13 mouse cellular contexts compared by ENCODE assay signal in genomic region chr11:88392715-88393114, GRCm38 (mm10).
DNase-seq lines count a peak whose midpoint lies in the region; ATAC-seq lines count a peak whose summit lies in the region.
"Had no signal": no experiment of that assay in that cellular context is flagged by ENCODE, and none has a peak within 500 bp of the region (broad histone marks: within the 10 kb centered on the region; RNA-seq: fewer than 3 reads in every experiment).

No protein-coding gene starts in this region.

- no peak for DNase-seq in hindbrain, embryonic 11.5 days (ENCODE audit: low spot score)
- peak; percentile 58 to 62 for DNase-seq in right cerebral cortex, postnatal 10 days (ENCODE audit: low spot score in 2 of 2)
- DNase-seq in right cerebral cortex, postnatal 36 days (ENCODE audit: low spot score in 2 of 2): no peak
- peak; percentile 57 for DNase-seq in lung, postnatal 10 days
- DNase-seq in urinary bladder, postnatal 36 days (ENCODE audit: low spot score in 2 of 2): no peak
- DNase-seq in c-Kit-positive CD71-positive TER-119-positive erythroid progenitor cells, embryonic 14.5 days (ENCODE audit: low spot score): no peak
- DNase-seq: cerebellum, postnatal 25 days; gastrocnemius, postnatal 14 days; heart, postnatal 4 days; thymus, postnatal 14 days had no signal

- H3K4me3 ChIP-seq in hindbrain, embryonic 13.5 days: no peak overlapping the region
- no peak overlapping the region for H3K4me3 ChIP-seq in hindbrain, embryonic 11.5 days (ENCODE audit: low read depth, low read length)
- H3K4me3 ChIP-seq: kidney, embryonic 15.5 days had no signal

- peak overlapping the region; percentile 58 for H3K27ac ChIP-seq in hindbrain, embryonic 13.5 days
- no peak overlapping the region for H3K27ac ChIP-seq in hindbrain, embryonic 11.5 days (ENCODE audit: low read depth, low read length)
- H3K27ac ChIP-seq: kidney, embryonic 15.5 days had no signal

- H3K4me2 ChIP-seq in hindbrain, embryonic 13.5 days: no peak overlapping the region
- no peak overlapping the region for H3K4me2 ChIP-seq in hindbrain, embryonic 11.5 days (replicated peaks; ENCODE audit: low read depth, low read length)
- H3K4me2 ChIP-seq: kidney, embryonic 15.5 days had no signal

- peaks cover 6% of the 10 kb centered on the region for H3K36me3 ChIP-seq in hindbrain, embryonic 13.5 days
- H3K36me3 ChIP-seq in hindbrain, embryonic 11.5 days (ENCODE audit: control insufficient read depth, insufficient read depth, low read length): 0 out of 2 replicates have a peak, but pooled peaks cover 3% of the 10 kb centered on the region

- H3K27me3 ChIP-seq in hindbrain, embryonic 13.5 days: no peaks in the 10 kb centered on the region
- H3K27me3 ChIP-seq in hindbrain, embryonic 11.5 days (ENCODE audit: control insufficient read depth, insufficient read depth, low read length): no peaks in the 10 kb centered on the region
- H3K27me3 ChIP-seq: kidney, embryonic 15.5 days had no signal

- no peaks in the 10 kb centered on the region for H3K9me3 ChIP-seq in hindbrain, embryonic 13.5 days
- H3K9me3 ChIP-seq in hindbrain, embryonic 11.5 days (ENCODE audit: control insufficient read depth, low read length): no peaks in the 10 kb centered on the region
- H3K9me3 ChIP-seq: kidney, embryonic 15.5 days had no signal

- peaks cover 64% of the 10 kb centered on the region for H3K4me1 ChIP-seq in hindbrain, embryonic 13.5 days (replicated peaks)
- peaks cover 3% of the 10 kb centered on the region; the same call in 1 of the 2 replicates for H3K4me1 ChIP-seq in hindbrain, embryonic 11.5 days (replicated peaks; ENCODE audit: control insufficient read depth, insufficient read depth, low read length)

- no peak for ATAC-seq in hindbrain, embryonic 13.5 days (ENCODE audit: low FRiP score)
- ATAC-seq in hindbrain, embryonic 11.5 days (ENCODE audit: low FRiP score): no peak
- ATAC-seq: CD4-positive, CD25-positive, alpha-beta regulatory T cell, adult 4 months had no signal

- no peak overlapping the region for H3K9ac ChIP-seq in hindbrain, embryonic 13.5 days
- H3K9ac ChIP-seq in hindbrain, embryonic 11.5 days (ENCODE audit: low read depth, low read length): no peak overlapping the region
- H3K9ac ChIP-seq: kidney, embryonic 15.5 days had no signal

- WGBS in hindbrain, embryonic 13.5 days: 86% methylated on average over 10 of the region's 10 CpGs
- WGBS in hindbrain, embryonic 11.5 days: 97% methylated on average over 10 of the region's 10 CpGs

Comparison
In these comparisons a context has a peak if more than half of its experiments do, and no peak if none do; other contexts are left out.
1. DNase-seq: peak in right cerebral cortex, postnatal 10 days (2 of 2) and lung, postnatal 10 days (single experiment); none in hindbrain, embryonic 11.5 days (single experiment), right cerebral cortex, postnatal 36 days (0 of 2), urinary bladder, postnatal 36 days (0 of 2) and c-Kit-positive CD71-positive TER-119-positive erythroid progenitor cells, embryonic 14.5 days (single experiment).